Mouse (Mus musculus) liver, postnatal 0 days (tissue): Measurements from ENCODE around the gene Zyx.

Experiments used
- CTCF ChIP-seq: sonication (generic); IDR thresholded peaks from 2 replicates; pipeline ENCODE4 v1.5.1; 2016; ENCODE audit warnings: antibody characterized with exemption, low read depth
- EP300 ChIP-seq: IDR thresholded peaks from 2 replicates; pipeline ENCODE4 v1.6.1; 2016; ENCODE audit warnings: antibody characterized with exemption, low read depth, mild to moderate bottlenecking

- no peak for TF ChIP-seq CTCF
- no peak for TF ChIP-seq EP300
These were observed 15.2 kb downstream of the Zyx start for GRCm38 (mm10) chr6:42364607-42365006.
